Mouse (Mus musculus) cerebellum, postnatal 25 days (tissue): ENCODE measurements around the gene Dock6.
A peak's percentile ranks its signal among the peaks of the same experiment; 100 is the strongest.
"Not testable (repeated sequence)": the region's sequence is repeated elsewhere in the genome, so short reads cannot be mapped to it uniquely, and the experiment has no call there.

ENCODE experiments used
- DNase-seq, 2 experiments: peaks; one replicate each; pipeline ENCODE4 v3.0.0; 2021; ENCODE audit warnings: mixed read lengths in 2 of 2

The Dock6 gene

GRCm38 (mm10) chr9:21808561-21808960, 43.9 kb downstream of the Dock6 start:
- no peak for DNase-seq

GRCm38 (mm10) chr9:21806976-21807375, 45.5 kb downstream of the Dock6 start:
- DNase-seq: peak in 1 of 2 experiments; percentile 43

GRCm38 (mm10) chr9:21806363-21806762, 46.1 kb downstream of the Dock6 start:
- DNase-seq: no peak

GRCm38 (mm10) chr9:21803986-21804644, 48.3 kb downstream of the Dock6 start:
- DNase-seq: peak; percentile 87 to 93

- no peak for DNase-seq
Observed at GRCm38 (mm10) chr9:21801591-21801990, 50.8 kb downstream of the Dock6 start.

GRCm38 (mm10) chr9:21801121-21801520, 51.3 kb downstream of the Dock6 start:
- no peak for DNase-seq

GRCm38 (mm10) chr9:21799010-21799350, 53.5 kb downstream of the Dock6 start:
- no peak for DNase-seq

- peak; percentile 76 to 84 for DNase-seq
Observed at GRCm38 (mm10) chr9:21798345-21799009, 54.0 kb downstream of the Dock6 start, which contains the start of gene Kank2. Kank2 (minus strand) TSS chr9:21798744.

GRCm38 (mm10) chr9:21797921-21798344, 54.5 kb downstream of the Dock6 start:
- DNase-seq: peak in 1 of 2 experiments; percentile 47

- DNase-seq: no peak
Observed at GRCm38 (mm10) chr9:21796919-21797318, 55.5 kb downstream of the Dock6 start.

GRCm38 (mm10) chr9:21796259-21796658, 56.2 kb downstream of the Dock6 start:
- no peak for DNase-seq

GRCm38 (mm10) chr9:21795579-21795978, 56.9 kb downstream of the Dock6 start:
- no peak for DNase-seq

GRCm38 (mm10) chr9:21794925-21795324, 57.5 kb downstream of the Dock6 start:
- DNase-seq: peak; percentile 84 to 86

- peak in 1 of 2 experiments; percentile 46 for DNase-seq
Observed at GRCm38 (mm10) chr9:21794344-21794834, 58.0 kb downstream of the Dock6 start.

GRCm38 (mm10) chr9:21793507-21793906, 58.9 kb downstream of the Dock6 start:
- DNase-seq: not testable (repeated sequence)

GRCm38 (mm10) chr9:21792644-21793043, 59.8 kb downstream of the Dock6 start:
- DNase-seq: peak; percentile 50 to 56

- peak in 1 of 2 experiments; percentile 58 for DNase-seq
Observed at GRCm38 (mm10) chr9:21791861-21792260, 60.6 kb downstream of the Dock6 start.

GRCm38 (mm10) chr9:21788234-21788633, 64.2 kb downstream of the Dock6 start:
- DNase-seq: no peak

- DNase-seq: no peak
Observed at GRCm38 (mm10) chr9:21787654-21788053, 64.8 kb downstream of the Dock6 start.

GRCm38 (mm10) chr9:21786906-21787305, 65.5 kb downstream of the Dock6 start:
- DNase-seq: peak; percentile 64 to 80

GRCm38 (mm10) chr9:21786309-21786708, 66.1 kb downstream of the Dock6 start:
- DNase-seq: not testable (repeated sequence)

- no peak for DNase-seq
Observed at GRCm38 (mm10) chr9:21784517-21785307, 67.7 kb downstream of the Dock6 start.
